Mouse (Mus musculus) embryonic fibroblast, embryonic 13.5 days (primary cell): ENCODE measurements at regions not wholly inside any gene's neighbourhood (a gene's known extent, or its start where the extent isn't known, plus 50 kb on each side); places are given as distances from the start of the nearest gene placed in this dataset.

Experiments used
- CTCF ChIP-seq: IDR thresholded peaks from 2 replicates; pipeline ENCODE4 v1.5.1; 2011; ENCODE audit warnings: mild to moderate bottlenecking, control low read depth, low read length, moderate library complexity, borderline replicate concordance; ENCODE audit not compliant: insufficient read depth
- POLR2A ChIP-seq: IDR thresholded peaks from 2 replicates; pipeline ENCODE4 v1.6.1; 2011; ENCODE audit warnings: low read depth, mild to moderate bottlenecking, control low read depth, low read length, moderate library complexity

- no peak for TF ChIP-seq CTCF
- TF ChIP-seq POLR2A: no peak
These were observed 215.6 kb downstream of the Cog6 start for GRCm38 (mm10) chr3:52801446-52801845.
